Mouse (Mus musculus): ENCODE results near the gene Oasl1. TPM values are rescaled to one million over a fixed set of nuclear protein-coding genes. Genes with fewer than 3 reads are reported as not detected.

Oasl1 gene
- polyA plus RNA-seq, 1 experiment from 2014 or later: 0.46 TPM

GRCm38 (mm10) chr5:114985074-114985473 lies 62.0 kb downstream of the Oasl1 start:
- Histone ChIP-seq H3K4me1 (replicated peaks) (peaks cover 5% of the 10 kb centered on the region), H3K9ac (no peak overlapping the region), H3K4me3 (no peak overlapping the region), H3K4me2 (no peak overlapping the region), H3K9me3 (replicated peaks) (peaks cover 3% of the 10 kb centered on the region; the same call in 1 of the 2 replicates), H3K27ac (ENCODE audit: poor library complexity, severe bottlenecking) (no peak overlapping the region), H3K27me3 (replicated peaks) (no peaks in the 10 kb centered on the region), H3K36me3 (no peaks in the 10 kb centered on the region)
- ATAC-seq (ENCODE audit: insufficient number of reproducible peaks, low FRiP score): no peak

Other genes starting within 250 kb of the Oasl1 start
- 55.3 and 56.5 TPM in 2 replicates for gene Gltp, start 232.3 kb upstream of the Oasl1 start, polyA plus RNA-seq (2016; fragmentation: Nextera tagmentation; extraction: Ambion mirVana)
- 9.1 and 9.4 TPM in 2 replicates for gene Tchp, start 215.5 kb upstream of the Oasl1 start, polyA plus RNA-seq (2016; fragmentation: Nextera tagmentation; extraction: Ambion mirVana)
- gene Ankrd13a, start 148.6 kb upstream of the Oasl1 start, polyA plus RNA-seq (2016; fragmentation: Nextera tagmentation; extraction: Ambion mirVana): 45.2 and 45.6 TPM in 2 replicates
- gene Git2, start 147.7 kb upstream of the Oasl1 start, polyA plus RNA-seq (2016; fragmentation: Nextera tagmentation; extraction: Ambion mirVana): 33.6 and 36.4 TPM in 2 replicates
- gene 1500011B03Rik, start 99.8 kb upstream of the Oasl1 start, polyA plus RNA-seq (2016; fragmentation: Nextera tagmentation; extraction: Ambion mirVana): 53.2 and 57.5 TPM in 2 replicates
- gene 4930519G04Rik, start 69.6 kb upstream of the Oasl1 start, polyA plus RNA-seq (2016; fragmentation: Nextera tagmentation; extraction: Ambion mirVana): not detected in 2 replicates
- gene Gm9936, start 64.6 kb upstream of the Oasl1 start, polyA plus RNA-seq (2016; fragmentation: Nextera tagmentation; extraction: Ambion mirVana): 0.06 TPM in 1 of 2 replicates, not detected in the other
- 3.8 and 4.0 TPM in 2 replicates for gene Oasl2, start 26.3 kb upstream of the Oasl1 start, polyA plus RNA-seq (2016; fragmentation: Nextera tagmentation; extraction: Ambion mirVana)
- gene 2210016L21Rik, start 18.9 kb downstream of the Oasl1 start, polyA plus RNA-seq (2016; fragmentation: Nextera tagmentation; extraction: Ambion mirVana): 37.2 and 40.9 TPM in 2 replicates
- gene Hnf1a, start 47.9 kb downstream of the Oasl1 start, polyA plus RNA-seq (2016; fragmentation: Nextera tagmentation; extraction: Ambion mirVana): 0.05 and 0.19 TPM in 2 replicates
- 18.2 and 18.9 TPM in 2 replicates for gene Sppl3, start 87.9 kb downstream of the Oasl1 start, polyA plus RNA-seq (2016; fragmentation: Nextera tagmentation; extraction: Ambion mirVana)
- gene Gm10401, start 175.1 kb downstream of the Oasl1 start, polyA plus RNA-seq (2016; fragmentation: Nextera tagmentation; extraction: Ambion mirVana): 14.1 and 15.7 TPM in 2 replicates
- gene Acads, start 196.1 kb downstream of the Oasl1 start, polyA plus RNA-seq (2016; fragmentation: Nextera tagmentation; extraction: Ambion mirVana): 114 and 123 TPM in 2 replicates
- 22.8 and 23.2 TPM in 2 replicates for gene Unc119b, start 211.7 kb downstream of the Oasl1 start, polyA plus RNA-seq (2016; fragmentation: Nextera tagmentation; extraction: Ambion mirVana)
- 103 and 105 TPM in 2 replicates for gene Mlec, start 234.9 kb downstream of the Oasl1 start, polyA plus RNA-seq (2016; fragmentation: Nextera tagmentation; extraction: Ambion mirVana)

Measured in heart, embryonic 12.5 days (tissue).